Mouse (Mus musculus): Measurements from ENCODE around the gene 1110051M20Rik. TPM values are rescaled to one million over a fixed set of nuclear protein-coding genes. Genes with fewer than 3 reads are reported as not detected.

Gene 1110051M20Rik
- 6.8 TPM for total RNA-seq (2023)

DNA sequence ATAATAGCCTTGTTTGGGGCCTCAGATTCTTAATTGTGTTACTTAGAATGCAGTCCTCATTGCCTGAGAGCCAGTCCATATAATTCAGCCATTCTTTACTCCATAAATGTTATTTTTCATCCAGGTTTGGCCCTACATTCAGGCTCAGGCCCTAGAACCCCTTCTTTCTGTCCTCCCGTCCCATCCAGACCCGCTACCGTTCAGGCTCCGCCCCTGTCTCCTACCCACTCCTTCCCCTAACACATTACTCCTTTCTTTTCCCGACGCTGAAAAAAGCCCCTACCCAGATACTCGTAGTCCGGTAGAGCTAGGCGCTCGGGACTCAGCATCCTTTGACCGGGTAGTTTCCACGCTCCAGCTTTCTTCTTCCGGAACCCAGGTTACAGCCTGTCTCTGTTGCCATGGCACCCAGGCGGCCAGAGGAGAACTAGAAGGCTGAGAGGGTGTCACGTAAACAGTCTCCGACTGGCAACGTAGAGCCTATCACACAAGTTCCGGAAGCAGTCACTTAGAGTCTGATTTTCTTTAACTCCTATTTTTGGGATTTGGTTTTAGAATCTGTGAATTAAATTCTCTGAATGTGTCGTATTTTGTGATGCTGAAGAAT, at the start of gene 1110051M20Rik:
Gene 1110051M20Rik, minus strand, starts transcription at position 419 of the 607 bp plus-strand sequence.

DNA sequence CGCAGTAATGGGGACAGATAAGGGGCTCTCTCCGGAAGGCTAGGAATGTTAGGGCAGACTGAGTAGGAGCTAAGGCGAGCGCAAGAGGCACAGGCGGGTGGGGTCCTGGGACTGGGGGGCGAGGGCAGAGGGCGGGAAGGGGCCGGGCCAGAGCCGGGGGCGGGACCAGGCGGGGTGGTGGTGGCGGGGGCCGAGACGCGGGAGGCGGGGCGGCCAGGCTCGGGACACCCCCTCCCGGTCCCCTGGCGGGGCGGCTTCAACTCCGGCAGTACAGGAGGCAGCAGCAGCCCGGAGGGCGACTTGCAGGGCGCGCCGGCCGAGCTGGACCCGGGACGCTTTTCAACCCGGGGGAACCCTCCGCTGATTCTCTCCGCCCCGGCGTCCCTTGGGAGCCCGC, 12.8 kb upstream of the 1110051M20Rik start, which contains the start of gene Lrp4:
Gene Lrp4, plus strand, starts transcription at position 253 of the 397 bp plus-strand sequence.

DNA sequence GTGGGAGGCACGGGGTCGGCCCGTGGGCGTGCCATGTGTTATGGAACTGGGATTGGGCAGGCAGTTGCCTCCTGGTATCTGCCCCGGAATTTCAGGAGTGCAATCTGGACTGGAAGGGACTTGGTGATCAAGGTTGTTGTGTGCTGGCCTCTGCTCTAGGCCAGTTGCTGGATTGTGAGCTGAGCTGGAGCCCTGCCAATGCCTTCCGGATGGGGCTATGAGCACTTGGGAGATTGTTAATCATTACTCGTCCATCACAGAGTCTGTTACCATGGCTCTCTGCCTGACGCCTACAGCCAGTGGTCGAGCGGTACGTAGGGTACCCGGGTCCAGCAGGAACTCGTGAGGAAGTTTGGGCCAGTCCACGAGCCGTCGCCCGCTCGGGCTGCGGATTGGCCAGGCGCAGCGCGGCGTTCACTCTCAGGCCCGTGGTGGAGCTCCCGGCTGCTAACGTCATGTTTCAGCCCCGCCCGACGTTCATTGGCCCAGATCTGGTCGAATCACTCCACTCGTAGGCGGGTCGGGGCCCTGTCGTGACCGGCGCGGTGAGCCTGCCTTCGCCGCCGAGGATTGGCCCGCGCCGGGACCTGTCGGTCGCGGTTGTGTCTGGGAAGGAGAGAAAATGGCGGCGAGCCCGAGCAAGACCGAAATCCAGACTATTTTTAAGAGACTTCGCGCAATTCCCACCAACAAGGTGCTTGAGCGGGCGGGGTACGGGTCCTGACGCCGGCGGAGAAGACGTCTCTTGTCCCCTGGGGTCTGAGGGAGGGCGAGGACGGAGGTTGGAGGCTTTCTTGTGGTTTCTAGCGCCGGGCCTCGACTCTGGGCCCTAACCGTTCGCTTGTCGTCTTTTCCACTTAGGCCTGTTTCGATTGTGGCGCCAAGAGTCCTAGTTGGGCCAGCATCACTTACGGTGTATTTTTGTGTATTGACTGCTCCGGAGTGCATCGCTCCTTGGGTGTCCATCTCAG, 179.5 kb downstream of the 1110051M20Rik start, which contains the start of gene Arfgap2:
Gene Arfgap2, plus strand, starts transcription at position 264 of the 971 bp plus-strand sequence.

DNA sequence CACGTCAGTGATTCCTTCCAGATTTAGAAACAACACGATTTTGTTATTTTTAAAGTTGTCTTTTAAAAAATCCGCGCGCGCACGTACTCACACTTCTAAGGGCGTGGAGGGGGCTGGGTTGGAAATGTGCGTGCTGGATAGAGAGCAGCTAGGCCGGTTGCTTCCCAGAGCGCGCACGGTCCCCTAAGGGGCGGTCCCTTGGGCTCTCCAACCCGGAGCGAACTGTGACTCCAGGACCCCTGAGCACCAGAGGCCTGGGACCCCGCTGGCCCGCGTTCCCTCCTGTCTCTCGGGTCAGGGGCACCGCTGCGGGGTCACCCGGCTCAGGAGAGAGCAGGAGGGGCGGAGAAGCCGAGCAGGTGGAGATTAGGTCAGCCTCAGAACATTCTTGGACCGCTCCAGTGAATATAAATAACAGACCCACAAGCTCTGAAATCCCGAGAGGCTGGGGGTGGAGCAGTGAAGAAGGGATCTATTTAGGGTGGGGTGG, 188.8 kb downstream of the 1110051M20Rik start, which contains the start of gene Pacsin3:
Gene Pacsin3, plus strand, starts transcription at position 294 of the 490 bp plus-strand sequence.

DNA sequence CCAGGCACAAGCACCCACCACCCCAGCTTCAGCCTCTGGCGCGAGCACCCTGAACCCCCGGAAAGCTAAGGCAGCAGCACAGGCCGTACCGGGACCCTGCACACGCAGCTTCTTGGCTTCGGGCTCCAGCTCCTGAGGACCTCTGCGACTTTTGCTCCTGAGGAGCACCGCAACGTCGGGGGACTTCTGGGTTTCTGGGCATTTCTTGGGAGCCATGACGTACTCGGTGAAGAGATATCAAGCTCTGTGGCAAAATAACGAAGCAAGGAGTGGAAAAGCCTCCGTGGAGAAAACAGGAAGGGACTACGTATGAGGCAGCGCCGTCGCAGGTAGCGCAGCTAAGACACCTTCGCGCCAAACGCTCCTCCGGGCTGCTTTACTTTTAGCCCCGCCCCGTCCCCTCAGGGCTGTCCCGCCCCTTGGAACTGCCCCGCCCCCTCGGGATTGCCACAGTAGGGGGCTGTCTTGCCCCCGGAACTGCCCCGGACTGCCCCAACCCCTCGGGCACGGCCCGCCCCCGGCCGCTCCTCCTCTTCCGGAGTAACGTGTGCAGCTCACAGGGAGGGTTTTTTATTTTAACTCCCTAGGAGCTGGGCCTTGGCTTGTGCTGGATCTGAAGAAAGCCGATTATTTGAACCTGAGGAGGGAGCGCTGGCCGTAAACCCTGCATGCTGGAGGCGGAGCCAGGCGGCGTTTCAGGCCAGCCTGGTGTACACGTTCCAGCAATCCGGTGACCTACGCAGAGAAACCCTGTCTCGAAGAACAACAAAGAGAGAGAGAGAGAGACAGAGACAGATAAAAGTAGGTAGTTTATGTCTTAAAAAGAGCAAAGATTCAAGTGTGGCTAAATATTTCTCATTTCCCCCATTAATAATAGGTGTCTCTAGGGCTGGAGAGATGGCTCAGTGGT, 207.6 kb downstream of the 1110051M20Rik start, which contains the start of gene Ddb2:
Gene Ddb2, minus strand, starts transcription at position 382 of the 910 bp plus-strand sequence.

Other genes starting within 250 kb of the 1110051M20Rik start
- gene Nr1h3, start 241.9 kb downstream of the 1110051M20Rik start, total RNA-seq (2023) = 2.5 TPM
- gene Acp2, start 241.8 kb downstream of the 1110051M20Rik start, total RNA-seq (2023) = 6.4 TPM
- gene Ddb2, start 207.7 kb downstream of the 1110051M20Rik start, total RNA-seq (2023) = 67.6 TPM
- gene Pacsin3, start 188.8 kb downstream of the 1110051M20Rik start, total RNA-seq (2023) = 1.2 TPM
- gene Arfgap2, start 179.7 kb downstream of the 1110051M20Rik start, total RNA-seq (2023) = 115 TPM
- gene Lrp4, start 12.8 kb upstream of the 1110051M20Rik start, total RNA-seq (2023) = not detected
- gene Ckap5, start 82.1 kb upstream of the 1110051M20Rik start, total RNA-seq (2023) = 32.6 TPM
- not detected for gene F2, start 191.7 kb upstream of the 1110051M20Rik start, total RNA-seq (2023)
- gene Zfp408, start 205.1 kb upstream of the 1110051M20Rik start, total RNA-seq (2023) = 30.1 TPM
- gene Arhgap1, start 205.2 kb upstream of the 1110051M20Rik start, total RNA-seq (2023) = 103 TPM